Mouse (Mus musculus) hindbrain, postnatal 0 days (tissue): ENCODE results near the gene Ercc6l2. TPM values are rescaled to one million over a fixed set of nuclear protein-coding genes. Genes with fewer than 3 reads are reported as not detected.
A peak's percentile ranks its signal among the peaks of the same experiment; 100 is the strongest.

Source experiments
- ATAC-seq: fragments of 200-750 bp; cut with Nextera tagmentation; 2 replicates; pipeline ENCODE4 v1.8.0; 2017; ENCODE audit warnings: mild to moderate bottlenecking, moderate TSS enrichment, moderate library complexity
- DNase-seq: peaks from one replicate; pipeline ENCODE4 v3.0.0-alpha.2; 2015; ENCODE audit warnings: low spot score
- H3K27ac ChIP-seq: fragments of 300-500 bp; sonication (generic); 2 replicates; pipeline ENCODE4 v1.5.1; 2014; ENCODE audit warnings: mild to moderate bottlenecking
- H3K27me3 ChIP-seq: fragments of 300-500 bp; sonication (generic); 2 replicates; pipeline ENCODE4 v1.6.1; 2014; ENCODE audit warnings: low read length, mixed read lengths; ENCODE audit not compliant: insufficient read depth
- H3K36me3 ChIP-seq: fragments of 300-500 bp; sonication (generic); 2 replicates; pipeline ENCODE4 v1.6.1; 2014; ENCODE audit warnings: low read length, mixed read lengths; ENCODE audit not compliant: insufficient read depth
- H3K4me1 ChIP-seq: fragments of 300-500 bp; sonication (generic); 2 replicates; pipeline ENCODE4 v1.6.1; 2014; ENCODE audit warnings: antibody characterized with exemption, low read length, mixed read lengths; ENCODE audit not compliant: insufficient read depth
- H3K4me2 ChIP-seq: fragments of 300-500 bp; sonication (generic); 2 replicates; pipeline ENCODE4 v1.6.1; 2014; ENCODE audit warnings: low read depth, mild to moderate bottlenecking, low read length, moderate library complexity, mixed read lengths
- H3K4me3 ChIP-seq: fragments of 300-500 bp; sonication (generic); 2 replicates; pipeline ENCODE4 v1.5.1; 2014; ENCODE audit warnings: low read length
- H3K9ac ChIP-seq: fragments of 300-500 bp; sonication (generic); replicated peaks from 2 replicates; pipeline ENCODE4 v1.6.1; 2014; ENCODE audit warnings: mild to moderate bottlenecking, low read length, moderate library complexity, mixed read lengths
- H3K9me3 ChIP-seq: fragments of 300-500 bp; sonication (generic); 2 replicates; pipeline ENCODE4 v1.6.1; 2016; ENCODE audit warnings: low read length, mixed read lengths
- CTCF ChIP-seq: IDR thresholded peaks from 2 replicates; pipeline ENCODE4 v1.5.1; 2016; ENCODE audit warnings: antibody characterized with exemption, control low read depth, low read depth
- WGBS: fragments of 180-500 bp; shearing (Covaris S2); extraction: QIAGEN DNeasy Blood & Tissue Kit; methylation state at CpG from one replicate; pipeline ENCODE4 v1.1.7; 2014; 5-methylcytosine and 5-hydroxymethylcytosine counted together
- polyA plus RNA-seq: library from polyadenylated mRNA; unstranded; fragments of >200 nt; fragmentation: Nextera tagmentation; extraction: Ambion mirVana; gene quantifications from 2 replicates; pipeline ENCODE4 v1.2.1, GENCODE M21; 2015
- total RNA-seq: library from RNA; depleted of rRNA; stranded (reverse); fragments of >200 nt; gene quantifications from 2 replicates; pipeline ENCODE4 v1.2.3, GENCODE M21; 2014

The Ercc6l2 gene
- total and polyA plus RNA-seq, 2 experiments from 2014 or later: 9.9 to 11.7 TPM

DNA sequence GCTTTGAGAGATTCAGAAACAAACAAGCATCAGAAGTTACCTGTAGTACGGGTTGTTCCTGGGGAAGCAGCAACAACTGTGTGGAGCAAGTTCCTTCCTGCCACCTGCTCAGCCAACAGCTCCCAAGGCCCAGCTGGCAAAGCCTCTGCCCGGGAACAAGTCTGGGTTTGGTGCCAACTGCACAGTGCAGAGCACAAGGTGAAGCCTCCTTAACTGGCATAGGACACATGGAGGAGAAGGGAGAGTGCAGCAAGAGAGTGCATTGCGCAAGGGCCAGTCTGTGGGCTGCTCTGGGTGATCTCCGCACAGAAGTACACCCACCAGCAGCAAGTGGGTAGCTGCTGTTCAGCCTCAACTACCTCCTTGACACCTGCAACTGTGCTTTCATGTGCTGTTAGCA is 91.5 kb downstream of the Ercc6l2 start:
- H3K27me3 ChIP-seq: no peaks in the 10 kb centered on the region
- no peaks in the 10 kb centered on the region for H3K36me3 ChIP-seq
- peaks cover 5% of the 10 kb centered on the region for H3K4me1 ChIP-seq
- TF ChIP-seq CTCF: no peak
- no peak overlapping the region for H3K4me2 ChIP-seq
- no peak overlapping the region for H3K4me3 ChIP-seq
- no peak overlapping the region for H3K27ac ChIP-seq
- ATAC-seq (no peak), DNase-seq (peak; percentile 21)
- no peaks in the 10 kb centered on the region for H3K9me3 ChIP-seq
- 66% methylated on average over 4 of the region's 4 CpGs for WGBS
- no peak overlapping the region; the same call in 1 of the 2 replicates for H3K9ac ChIP-seq

DNA sequence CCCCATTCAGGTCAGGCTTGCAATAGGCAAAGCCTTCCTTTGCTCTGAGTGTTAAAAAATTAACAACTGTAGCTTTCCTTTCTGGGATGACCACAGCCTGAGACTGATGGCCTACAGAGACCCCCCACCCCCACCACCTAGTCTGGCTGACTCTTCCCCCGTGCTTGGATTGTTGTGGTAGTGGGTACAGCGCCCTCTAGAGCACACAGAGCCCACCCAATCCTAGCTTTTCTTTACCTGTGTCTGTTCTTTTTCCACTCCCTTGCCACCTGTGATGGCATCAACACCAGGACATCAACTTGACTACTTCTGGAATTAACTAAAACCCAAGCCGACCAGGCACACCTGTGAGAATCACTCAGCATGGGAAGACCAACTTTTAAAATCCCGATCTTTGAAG is 92.4 kb downstream of the Ercc6l2 start:
- Histone ChIP-seq H3K36me3 (no peaks in the 10 kb centered on the region), H3K4me3 (no peak overlapping the region), H3K27me3 (no peaks in the 10 kb centered on the region), H3K4me2 (no peak overlapping the region), H3K4me1 (no peaks in the 10 kb centered on the region), H3K27ac (no peak overlapping the region), H3K9me3 (no peaks in the 10 kb centered on the region), H3K9ac (no peak overlapping the region)
- ATAC-seq (no peak), DNase-seq (no peak)
- 61% methylated on average over 4 of the region's 4 CpGs for WGBS
- TF ChIP-seq CTCF: no peak

DNA sequence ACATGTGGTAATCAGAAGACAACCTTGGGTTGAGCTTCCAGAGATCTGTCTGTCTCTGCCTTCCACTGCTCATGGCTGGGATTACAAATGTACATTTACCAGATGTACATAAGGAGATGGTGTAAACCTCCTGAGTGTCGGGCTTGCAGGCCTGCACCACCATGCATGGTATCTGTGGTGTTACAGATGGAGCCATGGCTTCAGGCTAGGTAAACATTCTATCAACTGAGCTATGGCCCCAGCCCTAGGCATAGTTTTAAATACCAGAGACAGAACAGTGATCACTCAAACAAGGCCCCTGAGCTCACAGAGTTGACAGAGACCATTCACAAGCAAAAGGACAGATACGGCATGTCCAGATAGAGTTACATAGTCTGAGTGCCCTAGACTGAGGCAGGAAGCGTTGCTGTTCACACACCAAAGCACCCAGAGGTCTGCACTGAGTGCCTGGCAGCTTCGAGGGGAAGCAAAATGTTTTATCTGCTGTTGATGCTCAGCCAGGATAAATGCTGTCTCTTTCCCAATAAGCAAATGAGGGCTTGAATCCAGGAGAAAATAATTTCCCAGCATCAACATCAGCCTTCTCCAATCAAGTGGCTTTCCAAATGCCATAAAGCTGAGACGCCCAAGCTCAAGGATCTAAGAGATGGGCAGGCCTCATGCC is 95.2 kb downstream of the Ercc6l2 start:
- Histone ChIP-seq H3K4me2 (no peak overlapping the region), H3K27ac (no peak overlapping the region), H3K9ac (no peak overlapping the region), H3K4me1 (no peaks in the 10 kb centered on the region), H3K9me3 (no peaks in the 10 kb centered on the region), H3K36me3 (no peaks in the 10 kb centered on the region), H3K27me3 (no peaks in the 10 kb centered on the region), H3K4me3 (no peak overlapping the region)
- no peak for TF ChIP-seq CTCF
- 74% methylated on average over 5 of the region's 5 CpGs for WGBS
- ATAC-seq (no peak), DNase-seq (no peak)

DNA sequence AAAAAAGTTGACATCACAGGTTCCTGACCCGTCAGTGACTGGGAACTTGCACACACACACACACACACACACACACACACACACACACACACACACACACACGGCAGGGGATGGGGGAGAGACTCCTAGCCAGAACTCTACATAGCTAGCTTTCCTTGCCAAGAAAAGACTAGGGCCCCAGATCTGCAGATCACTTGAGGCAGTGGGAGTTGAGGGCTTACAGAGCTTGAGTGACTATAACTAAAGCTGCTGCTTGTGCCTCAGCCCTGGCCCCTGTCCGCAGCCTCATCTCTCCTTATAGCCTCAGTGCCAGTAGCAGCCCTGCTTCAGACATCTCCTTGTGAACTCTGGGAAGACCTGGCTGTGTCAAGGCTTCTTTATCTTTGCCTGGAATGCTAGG is 96.6 kb downstream of the Ercc6l2 start:
- H3K27ac ChIP-seq: no peak overlapping the region; the same call in 1 of the 2 replicates
- 77% methylated on average over 3 of the region's 3 CpGs for WGBS
- H3K4me3 ChIP-seq: no peak overlapping the region
- H3K4me1 ChIP-seq: no peaks in the 10 kb centered on the region
- H3K4me2 ChIP-seq: no peak overlapping the region
- ATAC-seq: no peak
- no peaks in the 10 kb centered on the region for H3K9me3 ChIP-seq
- no peaks in the 10 kb centered on the region for H3K36me3 ChIP-seq
- no peaks in the 10 kb centered on the region for H3K27me3 ChIP-seq
- H3K9ac ChIP-seq: no peak overlapping the region
- no peak for DNase-seq
- no peak for TF ChIP-seq CTCF

DNA sequence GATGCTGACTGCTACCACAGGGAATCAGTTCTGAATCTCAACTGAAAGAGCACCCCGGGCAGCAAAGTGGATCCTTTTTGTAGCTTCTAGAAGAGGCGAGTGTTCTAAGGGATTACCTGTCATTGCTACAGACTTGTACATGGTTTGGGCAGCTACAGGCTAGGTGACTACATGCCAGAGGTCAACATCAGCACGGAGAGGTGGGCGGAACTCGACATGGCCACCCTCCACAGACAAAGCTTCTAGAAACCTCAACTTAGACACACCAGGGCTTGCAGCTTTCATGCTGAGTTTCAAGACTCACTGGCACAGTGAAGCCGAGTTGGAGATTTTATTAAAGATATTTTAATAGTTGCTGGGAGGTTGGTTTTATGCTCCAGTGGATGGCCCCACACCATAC is 98.1 kb downstream of the Ercc6l2 start:
- TF ChIP-seq CTCF: no peak
- DNase-seq: no peak
- no peaks in the 10 kb centered on the region for H3K36me3 ChIP-seq
- H3K4me2 ChIP-seq: no peak overlapping the region
- H3K27ac ChIP-seq: no peak overlapping the region
- no peak overlapping the region for H3K9ac ChIP-seq
- WGBS: 86% methylated on average over 6 of the region's 6 CpGs
- 0 out of 2 replicates have a peak, but pooled peaks cover 6% of the 10 kb centered on the region for H3K4me1 ChIP-seq
- no peak for ATAC-seq
- no peaks in the 10 kb centered on the region for H3K9me3 ChIP-seq
- H3K4me3 ChIP-seq: no peak overlapping the region
- H3K27me3 ChIP-seq: no peaks in the 10 kb centered on the region

DNA sequence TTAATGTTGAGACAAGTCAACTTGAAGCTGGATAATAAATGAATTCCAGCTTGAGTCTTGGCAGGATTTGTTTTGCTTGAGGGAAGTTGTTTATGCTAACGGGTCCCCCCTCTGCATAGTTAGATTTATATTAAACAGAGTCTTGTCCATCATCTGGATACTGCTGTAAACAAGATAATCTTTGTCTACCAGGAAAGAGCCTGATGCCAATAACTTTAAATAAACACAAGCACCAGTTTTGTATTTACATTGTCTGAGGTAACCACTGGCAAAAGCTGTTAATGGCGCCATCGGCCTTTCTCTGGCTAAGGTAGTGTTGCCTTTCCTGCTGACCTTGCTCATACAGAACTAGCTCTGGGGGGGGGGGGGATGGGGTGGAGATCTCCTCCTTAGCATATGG is 100.1 kb downstream of the Ercc6l2 start:
- Histone ChIP-seq H3K4me3 (no peak overlapping the region), H3K9me3 (no peaks in the 10 kb centered on the region), H3K27ac (no peak overlapping the region), H3K27me3 (no peaks in the 10 kb centered on the region), H3K36me3 (no peaks in the 10 kb centered on the region), H3K9ac (no peak overlapping the region), H3K4me1 (peaks cover 19% of the 10 kb centered on the region), H3K4me2 (no peak overlapping the region)
- WGBS: 70% methylated on average over 3 of the region's 3 CpGs
- DNase-seq (no peak), ATAC-seq (no peak)
- no peak for TF ChIP-seq CTCF

DNA sequence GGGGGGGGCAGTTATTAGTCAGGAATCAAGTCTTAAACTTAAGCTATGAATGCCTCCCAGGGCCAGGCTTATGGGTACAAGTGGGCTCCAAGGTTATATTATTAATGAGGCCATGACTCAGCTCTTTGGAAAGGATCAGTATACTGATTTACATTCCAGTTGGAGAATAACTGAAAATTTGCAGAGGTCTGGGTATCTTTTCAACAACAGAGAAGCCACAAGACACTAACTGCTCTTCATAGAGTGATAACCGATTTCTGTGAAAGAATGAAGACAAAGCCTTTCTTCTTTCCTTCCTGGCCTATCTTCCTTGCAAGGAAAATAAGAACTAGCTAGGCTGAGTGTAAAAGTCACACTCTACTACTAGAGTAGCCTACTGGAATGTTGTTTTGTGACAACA is 100.6 kb downstream of the Ercc6l2 start:
- Histone ChIP-seq H3K4me3 (no peak overlapping the region), H3K27me3 (no peaks in the 10 kb centered on the region), H3K4me1 (peaks cover 19% of the 10 kb centered on the region), H3K36me3 (no peaks in the 10 kb centered on the region), H3K27ac (no peak overlapping the region), H3K9me3 (no peaks in the 10 kb centered on the region), H3K4me2 (no peak overlapping the region), H3K9ac (no peak overlapping the region)
- DNase-seq (no peak), ATAC-seq (no peak)
- no peak for TF ChIP-seq CTCF
- WGBS: 92% methylated on average over 1 of the region's 1 CpGs
